Mouse (Mus musculus) heart, embryonic 14.5 days (tissue): Measurements from ENCODE around the gene Pfkfb4. TPM values are rescaled to one million over a fixed set of nuclear protein-coding genes. Genes with fewer than 3 reads are reported as not detected.

ENCODE experiments used
- ATAC-seq: fragments of 200-750 bp; cut with Nextera tagmentation; 2 replicates; pipeline ENCODE4 v1.8.0; 2017; ENCODE audit warnings: low read depth, moderate TSS enrichment; ENCODE audit not compliant: insufficient number of reproducible peaks, insufficient read depth, low FRiP score
- H3K27ac ChIP-seq, 2 experiments: fragments of 200-500 bp in 1 of 2; fragments of 300-500 bp in 1 of 2; sonication (generic) in 1 of 2; replicated peaks in 1 of 2; 2 replicates each; pipeline ENCODE4 v1.5.1; 2012 to 2014; ENCODE audit warnings: low read depth in 2 of 2, low read length in 2 of 2, control low read depth in 1 of 2, mild to moderate bottlenecking in 1 of 2, mixed read lengths in 1 of 2; ENCODE audit not compliant: control insufficient read depth in 1 of 2, insufficient read depth in 1 of 2
- H3K27me3 ChIP-seq: fragments of 300-500 bp; sonication (generic); 2 replicates; pipeline ENCODE4 v1.6.1; 2014; ENCODE audit warnings: mild to moderate bottlenecking, low read length, control low read depth; ENCODE audit not compliant: control insufficient read depth, insufficient read depth
- H3K36me3 ChIP-seq: fragments of 300-500 bp; sonication (generic); 2 replicates; pipeline ENCODE4 v1.6.1; 2014; ENCODE audit warnings: mild to moderate bottlenecking, control low read depth, low read length, mixed read lengths; ENCODE audit not compliant: control insufficient read depth, insufficient read depth
- H3K4me1 ChIP-seq, 2 experiments: fragments of 200-500 bp in 1 of 2; fragments of 300-500 bp in 1 of 2; sonication (generic) in 1 of 2; 2 replicates each; pipeline ENCODE4 v1.6.1; 2012 to 2014; ENCODE audit warnings: low read length in 2 of 2, control low read depth in 1 of 2, mixed read lengths in 1 of 2; ENCODE audit not compliant: control insufficient read depth in 2 of 2, insufficient read depth in 2 of 2
- H3K4me2 ChIP-seq: fragments of 300-500 bp; sonication (generic); 2 replicates; pipeline ENCODE4 v1.6.1; 2014; ENCODE audit warnings: mild to moderate bottlenecking, low read length
- H3K4me3 ChIP-seq, 2 experiments: fragments of 200-500 bp in 1 of 2; fragments of 300-500 bp in 1 of 2; sonication (generic) in 1 of 2; 2 replicates each; pipeline ENCODE4 v1.5.1; 2012 to 2014; ENCODE audit warnings: low read length in 2 of 2, mild to moderate bottlenecking in 2 of 2, control low read depth in 1 of 2, low read depth in 1 of 2, moderate library complexity in 1 of 2; ENCODE audit not compliant: control insufficient read depth in 1 of 2, insufficient read depth in 1 of 2
- H3K9ac ChIP-seq: fragments of 300-500 bp; sonication (generic); 2 replicates; pipeline ENCODE4 v1.6.1; 2014; ENCODE audit warnings: mild to moderate bottlenecking, low read length
- H3K9me3 ChIP-seq: fragments of 300-500 bp; sonication (generic); 2 replicates; pipeline ENCODE4 v1.6.1; 2016; ENCODE audit warnings: low read length, control low read depth; ENCODE audit not compliant: control insufficient read depth
- WGBS: fragments of 180-500 bp; shearing (Covaris S2); extraction: QIAGEN DNeasy Blood & Tissue Kit; methylation state at CpG from one replicate; pipeline ENCODE4 v1.1.7; 2014; 5-methylcytosine and 5-hydroxymethylcytosine counted together
- polyA plus RNA-seq: library from polyadenylated mRNA; unstranded; fragments of >200 nt; fragmentation: Nextera tagmentation; extraction: Ambion mirVana; gene quantifications from 2 replicates; pipeline ENCODE4 v1.2.1, GENCODE M21; 2014

Pfkfb4 gene
- polyA plus RNA-seq, 1 experiment from 2014 or later: 2.9 TPM

DNA sequence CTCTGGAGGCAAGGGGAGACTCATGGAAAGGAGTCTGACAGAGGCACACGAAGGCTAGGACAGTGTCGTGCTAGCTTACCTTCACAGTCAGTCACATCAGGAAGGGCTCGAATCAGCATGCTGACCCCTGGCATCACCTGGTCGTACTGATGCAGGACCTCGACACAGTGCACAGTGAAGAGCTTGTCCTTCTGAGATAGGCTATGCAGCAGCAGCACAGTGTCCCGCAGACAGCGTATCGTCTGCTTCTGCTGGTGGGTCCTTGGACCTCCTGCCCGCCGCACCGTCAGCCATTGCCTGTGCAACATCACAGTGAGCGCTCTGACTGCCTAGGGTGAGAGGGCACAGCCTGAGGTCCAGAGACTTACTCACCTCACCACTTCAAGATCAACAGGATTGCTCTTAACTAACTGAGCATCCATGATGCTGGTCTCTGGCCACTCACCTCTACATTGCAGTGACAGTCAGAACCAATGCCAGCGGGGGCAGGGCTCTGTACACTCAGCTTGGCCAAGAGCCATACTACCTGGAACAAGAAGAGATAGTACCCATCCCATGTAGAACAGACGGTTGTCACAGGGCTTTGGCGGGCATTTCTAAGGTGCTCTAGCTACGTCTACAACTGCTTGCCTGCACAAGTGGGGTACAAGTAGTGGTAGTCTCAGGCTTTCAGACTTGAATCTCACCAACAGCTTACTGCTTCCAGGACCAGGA, 68.8 kb downstream of the Pfkfb4 start:
- Histone ChIP-seq H3K9ac (no peak overlapping the region), H3K27ac (0 out of 4 replicates have a peak overlapping the region, but pooled peaks of 1 of the 2 experiments have one; percentile 92), H3K4me1 (peaks cover 3 to 16% of the 10 kb centered on the region in 2 experiments; a peak in 3 of 4 replicates), H3K27me3 (no peaks in the 10 kb centered on the region), H3K9me3 (no peaks in the 10 kb centered on the region), H3K36me3 (peaks cover 77% of the 10 kb centered on the region), H3K4me2 (no peak overlapping the region), H3K4me3 (no peak overlapping the region)
- no peak for ATAC-seq
- WGBS: 87% methylated on average over 16 of the region's 16 CpGs

DNA sequence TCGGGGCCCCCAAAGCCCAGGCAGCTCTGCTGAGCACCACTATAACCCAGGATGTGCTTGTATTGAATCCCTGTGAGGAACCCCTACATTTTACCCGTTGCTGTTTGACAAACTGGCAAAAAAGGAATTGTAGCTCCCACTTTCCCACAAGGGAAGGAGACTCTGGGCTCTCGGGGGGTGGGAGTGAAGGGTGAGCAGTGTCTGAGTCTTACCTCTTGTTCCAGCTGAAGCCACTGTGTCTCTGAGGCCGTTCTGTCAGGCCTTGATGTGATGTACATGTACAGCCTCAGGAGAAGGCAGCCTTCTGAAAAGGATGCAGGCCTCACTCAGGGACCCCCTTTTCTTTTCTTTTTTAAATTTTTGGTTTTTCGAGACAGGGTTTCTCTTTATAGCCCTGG, 69.3 kb downstream of the Pfkfb4 start:
- peaks cover 3 to 12% of the 10 kb centered on the region in 2 experiments; a peak in 3 of 4 replicates for H3K4me1 ChIP-seq
- no peak overlapping the region for H3K4me3 ChIP-seq
- H3K9ac ChIP-seq: no peak overlapping the region
- H3K27ac ChIP-seq: no peak overlapping the region
- no peak overlapping the region for H3K4me2 ChIP-seq
- H3K9me3 ChIP-seq: no peaks in the 10 kb centered on the region
- 94% methylated on average over 5 of the region's 5 CpGs for WGBS
- no peak for ATAC-seq
- peaks cover 79% of the 10 kb centered on the region for H3K36me3 ChIP-seq
- no peaks in the 10 kb centered on the region for H3K27me3 ChIP-seq

DNA sequence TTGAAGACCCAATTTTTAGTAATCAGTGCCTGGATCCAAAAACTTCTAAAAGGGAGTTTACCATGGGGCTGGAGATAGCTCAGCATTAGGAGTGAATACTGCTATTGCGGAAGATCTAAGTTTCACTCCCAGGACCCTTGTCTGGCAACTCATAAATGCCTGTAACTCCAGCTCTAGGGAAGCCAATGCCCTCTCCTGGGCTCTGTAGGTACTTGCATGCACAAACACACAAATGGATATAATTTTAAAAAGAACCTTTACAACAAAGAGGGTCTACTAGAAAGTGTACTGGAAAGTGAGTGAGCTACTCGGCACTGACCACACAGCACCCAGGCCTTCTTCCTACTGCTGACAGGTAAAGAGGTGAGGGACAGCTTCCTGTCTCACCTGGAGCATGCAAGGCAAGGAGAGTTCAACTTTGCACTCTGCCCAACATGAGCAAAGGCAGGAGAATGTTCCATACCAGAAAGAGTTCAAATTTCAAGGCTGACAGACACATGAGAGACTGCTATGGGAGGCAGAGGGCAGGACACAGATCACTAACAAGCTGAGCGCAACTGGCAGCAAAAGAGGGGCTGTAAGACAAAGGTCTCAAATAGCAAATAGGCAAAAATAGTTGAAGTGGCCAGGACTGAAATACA, 76.6 kb downstream of the Pfkfb4 start:
- peaks cover 89% of the 10 kb centered on the region for H3K36me3 ChIP-seq
- ATAC-seq: no peak
- H3K4me3 ChIP-seq: no peak overlapping the region
- no peaks in the 10 kb centered on the region for H3K27me3 ChIP-seq
- no peaks in the 10 kb centered on the region for H3K9me3 ChIP-seq
- peaks cover 3 to 9% of the 10 kb centered on the region in 2 experiments for H3K4me1 ChIP-seq
- H3K9ac ChIP-seq: no peak overlapping the region
- H3K4me2 ChIP-seq: no peak overlapping the region
- no peak overlapping the region for H3K27ac ChIP-seq
- WGBS: 95% methylated on average over 3 of the region's 3 CpGs

DNA sequence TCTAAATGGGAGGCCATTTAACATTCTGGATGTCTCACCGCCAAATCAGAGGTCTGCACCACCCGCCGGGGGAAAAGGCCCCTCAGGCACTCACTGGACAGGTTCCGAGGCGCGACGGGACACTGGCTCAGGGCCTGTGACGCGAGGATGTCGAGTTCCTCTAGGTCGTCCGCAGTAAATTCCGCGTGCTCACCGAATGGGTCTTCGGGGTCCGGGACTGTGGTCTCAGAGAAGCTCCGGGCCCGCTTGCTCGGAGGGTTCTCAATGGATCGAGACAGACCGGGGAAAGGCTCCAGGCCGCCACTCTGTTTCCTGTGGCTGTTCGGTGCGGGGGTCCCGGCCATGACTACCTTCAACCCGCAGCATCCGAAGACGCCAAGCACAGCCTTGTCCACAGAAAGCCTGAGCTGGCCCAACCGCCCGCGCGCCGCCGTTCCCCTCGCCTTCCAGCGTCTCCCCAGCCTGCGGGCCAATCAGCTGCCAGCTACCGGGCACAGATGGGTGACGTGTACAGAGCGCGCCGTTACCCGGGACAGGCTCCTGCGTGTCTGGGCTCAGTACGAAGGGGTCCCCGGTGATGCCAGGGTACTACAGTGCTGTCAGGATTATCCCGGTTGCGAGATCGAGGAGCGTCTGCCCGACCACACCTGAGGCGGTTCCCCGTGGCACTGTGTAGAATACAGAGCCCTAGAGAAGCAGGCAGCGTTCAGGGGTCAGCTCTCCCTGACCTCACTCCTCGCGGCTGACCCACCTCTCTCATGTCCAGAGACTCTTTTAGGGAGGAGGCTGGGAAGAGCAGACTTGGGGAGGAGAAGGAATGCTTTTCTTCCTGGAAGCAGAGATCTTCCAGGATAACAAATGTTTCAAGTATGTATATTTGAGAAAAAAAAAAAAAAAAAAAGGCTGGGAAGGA, 82.3 kb downstream of the Pfkfb4 start, which contains the start of gene Atrip:
TSS of gene Atrip (minus strand) at position 464 of the 913 bp plus-strand sequence.
- peak; percentile 95 for ATAC-seq
- peak within 1 kb of the TSS; percentile 87 for H3K9ac ChIP-seq
- peak within 1 kb of the TSS; percentile 74 to 96 for H3K4me3 ChIP-seq
- H3K27ac ChIP-seq: peak within 1 kb of the TSS; percentile 37 to 68
- no peaks in the 10 kb centered on the region for H3K9me3 ChIP-seq
- H3K4me2 ChIP-seq: peak within 1 kb of the TSS; percentile 91
- H3K27me3 ChIP-seq: no peaks in the 10 kb centered on the region
- WGBS: under 1% methylated on average over 55 of the region's 57 CpGs
- peaks cover 42% of the 10 kb centered on the region for H3K36me3 ChIP-seq
- peaks cover 9 to 15% of the 10 kb centered on the region in 2 experiments for H3K4me1 ChIP-seq

DNA sequence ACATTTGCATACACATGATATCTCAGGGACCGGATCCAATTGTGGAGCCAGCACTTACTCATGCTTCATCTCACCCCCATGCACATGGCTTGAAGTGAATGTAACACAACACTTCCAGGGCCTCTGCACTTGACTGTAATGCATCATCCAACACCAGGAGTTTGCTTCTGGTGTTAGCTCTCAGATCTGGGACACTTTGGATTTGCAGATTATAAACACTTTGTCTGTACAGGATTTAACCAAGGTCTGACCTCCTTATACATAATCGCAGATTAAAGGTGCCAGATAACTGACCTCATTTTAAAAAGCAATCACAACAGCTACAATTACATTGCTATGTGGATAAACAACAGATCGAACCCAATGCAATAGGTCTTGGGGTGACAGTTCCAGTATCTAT, 88.9 kb downstream of the Pfkfb4 start:
- Histone ChIP-seq H3K4me3 (no peak overlapping the region), H3K36me3 (peaks cover 30% of the 10 kb centered on the region), H3K4me1 (peaks cover 6 to 17% of the 10 kb centered on the region in 2 experiments), H3K4me2 (no peak overlapping the region), H3K9ac (no peak overlapping the region), H3K27me3 (no peaks in the 10 kb centered on the region), H3K9me3 (no peaks in the 10 kb centered on the region), H3K27ac (no peak overlapping the region)
- no peak for ATAC-seq
- 88% methylated on average over 3 of the region's 3 CpGs for WGBS

DNA sequence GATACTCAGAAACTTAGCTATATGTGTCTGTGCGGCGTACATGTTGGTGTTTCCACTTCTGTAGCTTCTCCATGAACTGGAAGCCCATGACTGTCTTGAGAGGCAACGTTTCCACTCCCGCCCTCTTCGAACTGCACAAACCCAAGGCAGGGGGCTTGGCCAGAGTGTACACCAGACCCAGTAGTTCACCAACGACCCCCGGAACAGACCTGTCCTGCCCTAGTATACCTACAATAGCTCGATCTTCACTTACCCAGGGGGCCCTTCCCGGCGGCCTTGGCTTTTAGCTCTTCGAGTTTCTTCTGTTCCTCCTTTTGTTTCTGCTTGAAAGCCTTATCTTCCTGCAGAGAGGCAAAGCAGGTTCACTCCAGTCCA, 90.2 kb downstream of the Pfkfb4 start:
- H3K4me3 ChIP-seq: peak overlapping the region; percentile 65 to 75
- ATAC-seq: 0 out of 2 replicates have a peak, but pooled peaks have one; percentile 17
- H3K4me2 ChIP-seq: peak overlapping the region; percentile 84
- peaks cover 6 to 17% of the 10 kb centered on the region in 2 experiments for H3K4me1 ChIP-seq
- H3K36me3 ChIP-seq: peaks cover 30% of the 10 kb centered on the region
- H3K27me3 ChIP-seq: no peaks in the 10 kb centered on the region
- H3K9me3 ChIP-seq: no peaks in the 10 kb centered on the region
- WGBS: 2% methylated on average over 11 of the region's 11 CpGs
- peak overlapping the region; percentile 86 for H3K9ac ChIP-seq
- H3K27ac ChIP-seq: peak overlapping the region; percentile 5 to 49; a peak in 3 of 4 replicates
